Comparison of ENCODE assay signal across 9 mouse cellular contexts in the genomic region with DNA sequence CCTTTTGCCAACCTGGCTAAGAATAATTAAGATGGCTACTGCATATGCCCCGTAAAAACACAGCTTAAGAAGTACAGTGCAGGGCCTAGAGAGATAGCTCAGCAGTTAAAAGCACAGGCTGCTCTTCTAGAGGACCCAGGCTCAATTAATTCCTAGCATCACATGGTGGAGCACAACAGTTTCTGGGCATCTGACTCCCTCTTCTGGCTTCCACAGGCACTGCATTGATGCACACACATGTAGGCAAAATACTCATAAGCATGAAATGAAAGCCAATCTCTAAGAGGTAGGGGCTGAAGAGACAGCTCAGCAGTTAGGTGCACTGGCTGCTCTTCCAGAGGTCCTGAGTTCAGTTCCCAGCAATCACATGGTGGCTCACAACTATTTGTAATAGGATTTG. TPM values are rescaled to one million over a fixed set of nuclear protein-coding genes. Genes with fewer than 3 reads are reported as not detected.
DNase-seq lines count a peak whose midpoint lies in the region; ATAC-seq and TF ChIP-seq lines count a peak whose summit lies in the region.
"Had no signal": no experiment of that assay in that cellular context is flagged by ENCODE, and none has a peak within 500 bp of the region (broad histone marks: within the 10 kb centered on the region; RNA-seq: fewer than 3 reads in every experiment).

No protein-coding gene starts in this region.

- peak; percentile 18 for DNase-seq in kidney, postnatal 14 days
- DNase-seq in B cell, adult 2 months = peak; percentile 9 to 19
- DNase-seq in G1E (ENCODE audit: low spot score) = no peak
- peak; percentile 42 for DNase-seq in induced T-regulatory cell, adult 2 months (ENCODE audit: low read depth)
- DNase-seq in forebrain, embryonic 10.5 days (ENCODE audit: extremely low spot score, low spot score) = no peak
- DNase-seq in cerebellum, adult 9-10 months = no peak
- no peak for DNase-seq in urinary bladder, postnatal 14 days (ENCODE audit: low spot score)

- H3K36me3 ChIP-seq in kidney, embryonic 16.5 days (ENCODE audit: insufficient read depth, low read length) = peaks cover 13% of the 10 kb centered on the region
- H3K36me3 ChIP-seq in G1E (replicated peaks) = peaks cover 87% of the 10 kb centered on the region
- peaks cover 67% of the 10 kb centered on the region for H3K36me3 ChIP-seq in forebrain, embryonic 10.5 days (replicated peaks)

- no peak overlapping the region for H3K9ac ChIP-seq in kidney, embryonic 16.5 days (replicated peaks; ENCODE audit: low read length)
- H3K9ac ChIP-seq: embryonic facial prominence, embryonic 15.5 days had no signal

- H3K9me3 ChIP-seq in kidney, embryonic 16.5 days (ENCODE audit: low read length) = no peaks in the 10 kb centered on the region
- H3K9me3 ChIP-seq in G1E (replicated peaks) = no peaks in the 10 kb centered on the region
- no peaks in the 10 kb centered on the region for H3K9me3 ChIP-seq in forebrain, embryonic 10.5 days
- H3K9me3 ChIP-seq: embryonic facial prominence, embryonic 15.5 days had no signal

- H3K27ac ChIP-seq in kidney, embryonic 16.5 days (ENCODE audit: low read length) = no peak overlapping the region
- H3K27ac ChIP-seq in forebrain, embryonic 10.5 days = no peak overlapping the region
- H3K27ac ChIP-seq: embryonic facial prominence, embryonic 15.5 days had no signal

- 95% methylated on average over 1 of the region's 1 CpGs for WGBS in kidney, embryonic 16.5 days
- 93% methylated on average over 1 of the region's 1 CpGs for WGBS in forebrain, embryonic 10.5 days

- no peak overlapping the region for H3K4me3 ChIP-seq in kidney, embryonic 16.5 days (ENCODE audit: low read length)
- H3K4me3 ChIP-seq in G1E (ENCODE audit: low read depth, low read length) = no peak overlapping the region
- H3K4me3 ChIP-seq in forebrain, embryonic 10.5 days = no peak overlapping the region
- H3K4me3 ChIP-seq: embryonic facial prominence, embryonic 15.5 days had no signal

- TF ChIP-seq CTCF in G1E (IDR thresholded peaks at IDR 0.05; ENCODE audit: low read depth, low read length) = 0 out of 2 replicates have a peak, but pooled peaks have one; percentile 20

- H3K4me1 ChIP-seq in kidney, embryonic 16.5 days (ENCODE audit: insufficient read depth, low read length) = no peaks in the 10 kb centered on the region
- peaks cover 7% of the 10 kb centered on the region for H3K4me1 ChIP-seq in G1E (ENCODE audit: insufficient read depth, low read depth, low read length)
- no peaks in the 10 kb centered on the region for H3K4me1 ChIP-seq in forebrain, embryonic 10.5 days
- H3K4me1 ChIP-seq: embryonic facial prominence, embryonic 15.5 days had no signal

- H3K4me2 ChIP-seq in kidney, embryonic 16.5 days (replicated peaks; ENCODE audit: low read depth, low read length) = no peak overlapping the region
- H3K4me2 ChIP-seq: embryonic facial prominence, embryonic 15.5 days had no signal

- no peak for ATAC-seq in kidney, embryonic 16.5 days (ENCODE audit: low FRiP score, low TSS enrichment)
- ATAC-seq in G1E (ENCODE audit: extremely low read depth, insufficient number of reproducible peaks, low FRiP score, poor library complexity, severe bottlenecking) = peak; percentile 25; the same call in 1 of the 2 replicates

- H3K27me3 ChIP-seq in kidney, embryonic 16.5 days (ENCODE audit: insufficient read depth, low read length) = no peaks in the 10 kb centered on the region
- no peaks in the 10 kb centered on the region for H3K27me3 ChIP-seq in G1E (ENCODE audit: insufficient read depth, low read length)
- no peaks in the 10 kb centered on the region for H3K27me3 ChIP-seq in forebrain, embryonic 10.5 days (ENCODE audit: poor library complexity, severe bottlenecking)
- H3K27me3 ChIP-seq: embryonic facial prominence, embryonic 15.5 days had no signal

RNA-seq across cellular contexts. Expression of a gene that starts 17.1 kb away (rescaled TPM):
- 89.1 and 92.4 TPM in 2 replicates for polyA plus RNA-seq in kidney, embryonic 16.5 days (2015; fragmentation: Nextera tagmentation; extraction: Ambion mirVana)
- total RNA-seq in G1E (2014; fragmentation: Nextera tagmentation) = 84.2 and 95.0 TPM in 2 replicates
- 107 and 114 TPM in 2 replicates for total RNA-seq in G1E (2017)
- polyA plus RNA-seq in G1E (2012) = 16.6 and 18.8 TPM in 2 replicates
- polyA plus RNA-seq in forebrain, embryonic 10.5 days (2016; fragmentation: Nextera tagmentation; extraction: Ambion mirVana) = 75.2 and 76.3 TPM in 2 replicates

RNA-seq across cellular contexts. Expression of a gene that starts 17.3 kb away (rescaled TPM):
- polyA plus RNA-seq in kidney, embryonic 16.5 days (2015; fragmentation: Nextera tagmentation; extraction: Ambion mirVana) = 2.4 and 3.1 TPM in 2 replicates
- 214 and 263 TPM in 2 replicates for total RNA-seq in G1E (2014; fragmentation: Nextera tagmentation)
- total RNA-seq in G1E (2017) = 13.9 and 14.3 TPM in 2 replicates
- polyA plus RNA-seq in G1E (2012) = 206 and 220 TPM in 2 replicates
- 3.2 and 3.9 TPM in 2 replicates for polyA plus RNA-seq in forebrain, embryonic 10.5 days (2016; fragmentation: Nextera tagmentation; extraction: Ambion mirVana)

Comparison
In these comparisons a context has a peak if more than half of its experiments do, and no peak if none do; other contexts are left out.
1. DNase-seq: peak in kidney, postnatal 14 days (single experiment), B cell, adult 2 months (2 of 2) and induced T-regulatory cell, adult 2 months (single experiment); none in G1E (single experiment), forebrain, embryonic 10.5 days (single experiment), cerebellum, adult 9-10 months (single experiment) and urinary bladder, postnatal 14 days (single experiment).
2. RNA of a gene that starts 17.3 kb away (polyA plus RNA-seq): 206 to 220 TPM in G1E; 3.2 to 3.9 TPM in forebrain, embryonic 10.5 days and 2.4 to 3.1 TPM in kidney, embryonic 16.5 days; every median in the first group is over 10 times any median in the second.